Mouse (Mus musculus) cerebellum, adult 2 months (tissue): ENCODE results near the gene Tpm4.

Experiments
- CTCF ChIP-seq: fragments of 200-500 bp; IDR thresholded peaks from 2 replicates; pipeline ENCODE4 v1.5.1; 2011; ENCODE audit warnings: low read depth, mild to moderate bottlenecking, control low read depth, low read length, moderate library complexity, borderline replicate concordance; ENCODE audit not compliant: insufficient read depth
- POLR2A ChIP-seq: fragments of 200-500 bp; IDR thresholded peaks from 2 replicates; pipeline ENCODE4 v1.6.1; 2011; ENCODE audit warnings: low read length, control low read depth, borderline replicate concordance; ENCODE audit not compliant: insufficient read depth

DNA sequence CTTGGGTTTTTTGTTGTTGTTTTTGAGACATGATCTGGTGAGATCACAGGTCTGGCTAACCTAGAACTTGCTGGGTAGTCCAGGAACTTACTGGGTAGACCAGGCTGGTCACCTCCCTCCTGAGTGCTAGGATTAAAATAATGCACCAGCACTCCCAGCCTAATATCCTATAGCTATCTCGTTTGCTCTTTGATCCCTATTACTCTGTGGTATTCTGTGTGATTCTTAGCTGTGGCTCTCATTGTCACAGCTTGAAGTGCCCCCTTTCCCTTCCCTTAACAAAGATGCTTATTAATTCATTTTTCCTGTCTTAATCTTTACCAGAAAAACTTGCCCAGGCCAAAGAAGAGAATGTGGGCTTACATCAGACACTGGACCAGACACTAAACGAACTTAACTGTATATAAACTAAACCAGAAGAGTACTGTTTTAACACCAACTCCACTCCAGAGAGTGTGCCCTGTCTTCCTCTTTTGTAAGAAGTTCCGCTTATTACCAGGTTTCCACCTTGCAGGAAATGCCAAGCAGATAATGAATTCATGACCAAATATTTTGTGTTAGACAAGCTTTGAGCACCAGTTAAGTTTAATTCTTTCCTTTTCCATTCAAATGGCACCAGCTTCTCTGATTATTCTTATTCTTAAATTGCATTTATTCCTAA lies 16.8 kb downstream of the Tpm4 start:
- TF ChIP-seq CTCF: no peak
- no peak for TF ChIP-seq POLR2A
